8 mouse cellular contexts compared by ENCODE assay signal in the genomic region with DNA sequence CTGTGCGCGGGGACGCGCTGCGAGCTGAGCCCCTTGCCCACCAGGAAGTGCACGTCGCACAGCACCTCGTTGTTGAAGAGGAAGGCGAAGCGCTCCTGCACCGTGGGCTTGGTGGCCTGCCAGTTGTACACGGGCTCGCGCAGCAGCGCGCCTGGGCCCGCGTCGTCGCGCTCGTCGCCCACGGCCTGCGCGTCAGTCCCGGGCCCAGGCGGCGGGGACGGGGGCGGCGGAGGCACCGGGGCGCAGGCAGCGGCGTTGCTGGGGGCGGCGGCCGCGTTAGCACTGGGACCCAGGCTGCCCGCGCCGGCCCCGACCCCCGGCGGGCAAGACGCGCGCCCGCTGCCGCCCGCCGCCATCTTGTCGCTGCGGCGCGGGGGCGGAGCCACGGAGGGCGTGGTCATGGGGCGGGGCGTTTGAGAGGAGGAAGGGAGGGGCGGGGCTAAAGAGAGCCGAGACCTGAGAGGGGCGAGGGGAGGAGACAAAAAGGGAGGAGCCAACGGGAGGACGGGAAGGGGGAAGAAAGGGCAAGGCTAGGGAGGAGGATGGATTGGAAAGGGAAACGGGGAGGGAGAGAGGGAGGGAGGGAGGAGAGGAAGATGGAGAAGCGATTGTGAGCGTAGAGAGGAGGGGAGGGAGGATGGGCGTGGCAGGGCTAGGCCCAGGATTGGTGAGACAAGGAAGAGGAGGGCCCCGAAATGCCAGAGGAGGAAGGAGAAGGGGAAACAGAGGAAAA. TPM values are rescaled to one million over a fixed set of nuclear protein-coding genes. Genes with fewer than 3 reads are reported as not detected.
DNase-seq lines count a peak whose midpoint lies in the region; ATAC-seq lines count a peak whose summit lies in the region.

No protein-coding gene starts in this region.

- H3K4me3 ChIP-seq in hindbrain, embryonic 15.5 days = peak overlapping the region; percentile 80

- peaks cover 38% of the 10 kb centered on the region for H3K4me1 ChIP-seq in hindbrain, embryonic 15.5 days (replicated peaks)

- DNase-seq in R1 (ENCODE audit: low read depth, low spot score) = peak; percentile 99
- DNase-seq in cerebellum, postnatal 25 days = peak; percentile 96 to 100
- peak; percentile 76 to 86 for DNase-seq in frontal cortex, postnatal 25 days (ENCODE audit: low spot score in 2 of 2)
- peak; percentile 93 for DNase-seq in left cerebral cortex, adult 11 months (ENCODE audit: low spot score)
- DNase-seq in lung, postnatal 4 days = peak; percentile 96 to 97
- DNase-seq in retina, postnatal 7 days (ENCODE audit: low read depth, low spot score) = peak; percentile 94
- DNase-seq in urinary bladder, adult 2 months (ENCODE audit: low spot score) = peak; percentile 81

- 0 out of 2 replicates have a peak, but pooled peaks cover 3% of the 10 kb centered on the region for H3K36me3 ChIP-seq in hindbrain, embryonic 15.5 days

- peak overlapping the region; percentile 93 for H3K9ac ChIP-seq in hindbrain, embryonic 15.5 days

- H3K27me3 ChIP-seq in hindbrain, embryonic 15.5 days = no peaks in the 10 kb centered on the region

- H3K4me2 ChIP-seq in hindbrain, embryonic 15.5 days = peak overlapping the region; percentile 86

- ATAC-seq in hindbrain, embryonic 15.5 days (ENCODE audit: low FRiP score, low read depth) = peak; percentile 91

- H3K9me3 ChIP-seq in hindbrain, embryonic 15.5 days = no peaks in the 10 kb centered on the region

- H3K27ac ChIP-seq in hindbrain, embryonic 15.5 days (replicated peaks) = peak overlapping the region; percentile 94

- 2% methylated on average over 60 of the region's 72 CpGs for WGBS in hindbrain, embryonic 15.5 days

RNA-seq across cellular contexts. Expression of a gene that starts 0.6 kb away (rescaled TPM):
- 83.6 and 93.2 TPM in 2 replicates for polyA plus RNA-seq in hindbrain, embryonic 15.5 days (2015; fragmentation: Nextera tagmentation; extraction: Ambion mirVana)
- polyA plus RNA-seq in urinary bladder, adult 2 months (2012; rRNA removed) = 36.5 and 48.5 TPM in 2 replicates

RNA-seq across cellular contexts. Expression of a gene that starts 21.6 kb away (rescaled TPM):
- 56.7 and 61.0 TPM in 2 replicates for polyA plus RNA-seq in hindbrain, embryonic 15.5 days (2015; fragmentation: Nextera tagmentation; extraction: Ambion mirVana)
- 129 and 137 TPM in 2 replicates for polyA plus RNA-seq in urinary bladder, adult 2 months (2012; rRNA removed)

RNA-seq across cellular contexts. Expression of a gene that starts 33.7 kb away (rescaled TPM):
- 109 and 127 TPM in 2 replicates for polyA plus RNA-seq in hindbrain, embryonic 15.5 days (2015; fragmentation: Nextera tagmentation; extraction: Ambion mirVana)
- polyA plus RNA-seq in urinary bladder, adult 2 months (2012; rRNA removed) = 153 and 158 TPM in 2 replicates

RNA-seq across cellular contexts. Expression of a gene that starts 45.5 kb away (rescaled TPM):
- polyA plus RNA-seq in hindbrain, embryonic 15.5 days (2015; fragmentation: Nextera tagmentation; extraction: Ambion mirVana) = 57.5 and 60.2 TPM in 2 replicates
- 24.5 and 29.1 TPM in 2 replicates for polyA plus RNA-seq in urinary bladder, adult 2 months (2012; rRNA removed)

RNA-seq across cellular contexts. Expression of a gene that starts 45.7 kb away (rescaled TPM):
- polyA plus RNA-seq in hindbrain, embryonic 15.5 days (2015; fragmentation: Nextera tagmentation; extraction: Ambion mirVana) = 39.2 and 46.1 TPM in 2 replicates
- polyA plus RNA-seq in urinary bladder, adult 2 months (2012; rRNA removed) = 68.7 and 88.2 TPM in 2 replicates

Comparison
In these comparisons a context has a peak if more than half of its experiments do, and no peak if none do; other contexts are left out.
1. Peak in every context shown above with its lines: DNase-seq, ATAC-seq, H3K4me3 ChIP-seq and H3K27ac ChIP-seq.